Mouse (Mus musculus) ES-Bruce4 (cell line): ENCODE measurements at regions not wholly inside any gene's neighbourhood (a gene's known extent, or its start where the extent isn't known, plus 50 kb on each side); places are given as distances from the start of the nearest gene placed in this dataset.

Experiments used
- CTCF ChIP-seq: IDR thresholded peaks from one replicate; pipeline ENCODE4 v1.8.1; 2011; ENCODE audit warnings: low read depth, low read length
- EP300 ChIP-seq: IDR thresholded peaks from 2 replicates; pipeline ENCODE4 v1.6.1; 2011; ENCODE audit warnings: low read depth, low read length; ENCODE audit not compliant: insufficient read depth

- no peak for TF ChIP-seq CTCF
- no peak for TF ChIP-seq EP300
Observed at GRCm38 (mm10) chr5:101524670-101525069, 140.1 kb downstream of the Nkx6-1 start.
